Mouse (Mus musculus): ENCODE data around the gene Cd19.
A peak's percentile ranks its signal among the peaks of the same experiment; 100 is the strongest.

Gene Cd19

DNA sequence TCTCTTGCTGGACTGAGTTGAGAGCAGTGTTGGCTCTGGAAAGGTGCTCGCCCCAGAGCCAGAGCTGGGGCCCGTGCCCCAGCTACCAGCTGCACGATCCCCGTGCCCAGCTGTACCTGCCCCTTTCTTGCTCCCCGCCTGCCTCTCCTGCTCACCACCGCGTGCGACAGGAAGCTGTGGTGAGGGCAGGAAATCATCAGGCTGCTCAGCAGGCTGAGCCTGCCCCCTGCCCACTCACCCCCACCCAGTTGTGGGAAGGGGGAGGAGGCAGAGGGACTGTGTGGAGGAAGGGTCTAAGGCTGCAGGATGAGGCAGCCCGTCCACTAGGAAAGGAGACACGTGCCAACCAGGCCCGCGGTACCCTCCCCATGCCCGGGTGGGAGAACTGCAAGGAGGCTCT lies 45.3 kb downstream of the Cd19 start, which contains the start of gene Lat:
TSS of gene Lat (minus strand) at position 178 of the 400 bp plus-strand sequence.
- no peaks in the 10 kb centered on the region for H3K9me3 ChIP-seq (ENCODE audit: low read length)
- H3K4me1 ChIP-seq (replicated peaks; ENCODE audit: low read depth, low read length): peaks cover 64% of the 10 kb centered on the region
- H3K27me3 ChIP-seq (ENCODE audit: insufficient read depth, low read length): peaks cover 5% of the 10 kb centered on the region
- H3K36me3 ChIP-seq (ENCODE audit: insufficient read depth, low read length): peaks cover 58% of the 10 kb centered on the region
- peak within 1 kb of the TSS; percentile 81 for H3K4me3 ChIP-seq (replicated peaks; ENCODE audit: low read length)
- TF ChIP-seq CTCF (conservative IDR thresholded peaks at IDR 0.05; ENCODE audit: low read length): no peak
- no peak for TF ChIP-seq NANOG (IDR thresholded peaks at IDR 0.05; ENCODE audit: borderline replicate concordance, low read length)
- no peak for TF ChIP-seq POU5F1 (IDR thresholded peaks at IDR 0.05; ENCODE audit: borderline replicate concordance, low read length)

GRCm38 (mm10) chr7:126368367-126368766 lies 46.3 kb downstream of the Cd19 start:
- Histone ChIP-seq H3K36me3 (ENCODE audit: insufficient read depth, low read length) (peaks cover 57% of the 10 kb centered on the region), H3K27me3 (ENCODE audit: insufficient read depth, low read length) (peaks cover 5% of the 10 kb centered on the region), H3K4me1 (replicated peaks; ENCODE audit: low read depth, low read length) (peaks cover 54% of the 10 kb centered on the region), H3K9me3 (ENCODE audit: low read length) (no peaks in the 10 kb centered on the region), H3K4me3 (replicated peaks; ENCODE audit: low read length) (peak overlapping the region; percentile 81)
- TF ChIP-seq POU5F1 (IDR thresholded peaks at IDR 0.05; ENCODE audit: borderline replicate concordance, low read length) (no peak), CTCF (conservative IDR thresholded peaks at IDR 0.05; ENCODE audit: low read length) (no peak), NANOG (IDR thresholded peaks at IDR 0.05; ENCODE audit: borderline replicate concordance, low read length) (no peak)

DNA sequence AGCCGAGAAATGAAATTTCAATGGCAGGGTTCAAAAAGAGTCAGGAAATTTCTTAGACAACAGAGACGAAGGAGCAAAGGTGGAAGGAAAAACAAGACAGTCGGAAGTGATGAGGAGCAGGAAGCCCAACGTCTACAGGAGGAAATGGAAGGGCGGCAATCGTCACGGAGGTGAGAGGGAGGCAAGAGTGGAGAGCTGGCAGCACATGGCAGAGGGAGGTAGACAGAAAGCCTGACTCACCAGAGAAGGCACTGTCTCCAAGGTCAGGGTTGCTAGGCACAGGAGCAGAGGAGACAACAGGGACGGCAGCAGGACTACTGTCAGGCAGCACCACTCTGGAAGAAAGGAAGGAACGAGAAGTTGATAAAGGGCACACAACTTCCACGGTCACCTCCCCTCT lies 47.1 kb downstream of the Cd19 start:
- TF ChIP-seq POU5F1 (IDR thresholded peaks at IDR 0.05; ENCODE audit: borderline replicate concordance, low read length): no peak
- TF ChIP-seq CTCF (conservative IDR thresholded peaks at IDR 0.05; ENCODE audit: low read length): no peak
- TF ChIP-seq NANOG (IDR thresholded peaks at IDR 0.05; ENCODE audit: borderline replicate concordance, low read length): no peak
- H3K27me3 ChIP-seq (ENCODE audit: insufficient read depth, low read length): peaks cover 5% of the 10 kb centered on the region
- peaks cover 52% of the 10 kb centered on the region for H3K4me1 ChIP-seq (replicated peaks; ENCODE audit: low read depth, low read length)
- H3K4me3 ChIP-seq (replicated peaks; ENCODE audit: low read length): no peak overlapping the region
- H3K9me3 ChIP-seq (ENCODE audit: low read length): no peaks in the 10 kb centered on the region
- peaks cover 54% of the 10 kb centered on the region for H3K36me3 ChIP-seq (ENCODE audit: insufficient read depth, low read length)

DNA sequence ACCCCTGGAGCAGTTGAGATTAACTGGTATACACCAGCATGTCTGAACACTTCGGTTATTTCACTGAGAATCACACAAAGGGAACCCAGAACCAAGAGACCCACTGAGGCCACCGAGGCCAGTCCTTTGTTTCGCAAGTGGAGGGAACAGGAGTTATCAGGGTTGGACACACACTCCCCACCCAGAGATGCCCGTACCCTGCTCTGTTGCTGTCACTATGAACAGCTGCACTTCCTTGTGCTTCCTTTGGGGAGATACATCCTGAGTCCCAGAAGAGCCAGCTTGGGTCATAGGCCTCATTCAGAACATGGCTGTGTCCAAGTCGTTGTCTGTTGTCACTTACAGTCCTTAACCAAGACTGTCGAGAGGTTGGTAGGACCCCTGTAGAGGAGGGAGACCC lies 51.7 kb downstream of the Cd19 start:
- Histone ChIP-seq H3K4me3 (replicated peaks; ENCODE audit: low read length) (no peak overlapping the region), H3K36me3 (ENCODE audit: insufficient read depth, low read length) (peaks cover 18% of the 10 kb centered on the region), H3K9me3 (ENCODE audit: low read length) (no peaks in the 10 kb centered on the region), H3K4me1 (replicated peaks; ENCODE audit: low read depth, low read length) (peaks cover 34% of the 10 kb centered on the region), H3K27me3 (ENCODE audit: insufficient read depth, low read length) (peaks cover 16% of the 10 kb centered on the region)
- TF ChIP-seq CTCF (conservative IDR thresholded peaks at IDR 0.05; ENCODE audit: low read length): no peak
- no peak for TF ChIP-seq POU5F1 (IDR thresholded peaks at IDR 0.05; ENCODE audit: borderline replicate concordance, low read length)
- TF ChIP-seq NANOG (IDR thresholded peaks at IDR 0.05; ENCODE audit: borderline replicate concordance, low read length): no peak

- Histone ChIP-seq H3K36me3 (ENCODE audit: insufficient read depth, low read length) (peaks cover 10% of the 10 kb centered on the region), H3K9me3 (ENCODE audit: low read length) (no peaks in the 10 kb centered on the region), H3K4me1 (replicated peaks; ENCODE audit: low read depth, low read length) (peaks cover 68% of the 10 kb centered on the region), H3K27me3 (ENCODE audit: insufficient read depth, low read length) (peaks cover 16% of the 10 kb centered on the region), H3K4me3 (replicated peaks; ENCODE audit: low read length) (no peak overlapping the region)
- TF ChIP-seq NANOG (IDR thresholded peaks at IDR 0.05; ENCODE audit: borderline replicate concordance, low read length): no peak
- TF ChIP-seq POU5F1 (IDR thresholded peaks at IDR 0.05; ENCODE audit: borderline replicate concordance, low read length): no peak
- no peak for TF ChIP-seq CTCF (conservative IDR thresholded peaks at IDR 0.05; ENCODE audit: low read length)
Observed at GRCm38 (mm10) chr7:126359049-126359448, 55.6 kb downstream of the Cd19 start.

Data from E14TG2a.4 (cell line).